Mouse (Mus musculus) frontal cortex, adult 2 months (tissue): Measurements from ENCODE around the gene Gm20538. TPM values are rescaled to one million over a fixed set of nuclear protein-coding genes. Genes with fewer than 3 reads are reported as not detected.

ENCODE experiments used
- polyA plus RNA-seq: library from polyadenylated mRNA; depleted of rRNA; stranded (reverse); fragments of >200 nt; gene quantifications from 2 replicates; pipeline ENCODE4 v1.2.3, GENCODE M21; 2012; rRNA removed

Gene Gm20538
- polyA plus RNA-seq, 1 experiment = not detected

Other genes starting within 250 kb of the Gm20538 start
- 0.27 and 0.30 TPM in 2 replicates for gene Scd4, start 219.7 kb downstream of the Gm20538 start, polyA plus RNA-seq
- 111 and 161 TPM in 2 replicates for gene Scd1, start 145.0 kb downstream of the Gm20538 start, polyA plus RNA-seq
- gene Wnt8b, start 59.4 kb downstream of the Gm20538 start, polyA plus RNA-seq = 0.04 TPM in 1 of 2 replicates, not detected in the other
- gene Sec31b, start 7.0 kb downstream of the Gm20538 start, polyA plus RNA-seq = 0.40 and 0.56 TPM in 2 replicates
- 501 and 602 TPM in 2 replicates for gene Ndufb8, start 2.6 kb upstream of the Gm20538 start, polyA plus RNA-seq
- 25.3 and 26.5 TPM in 2 replicates for gene Hif1an, start 10.0 kb upstream of the Gm20538 start, polyA plus RNA-seq
- gene Pax2, start 203.2 kb upstream of the Gm20538 start, polyA plus RNA-seq = 0.06 and 0.11 TPM in 2 replicates